Mouse (Mus musculus) right cerebral cortex, postnatal 14 days (tissue): ENCODE results near the gene Vmn2r30.
"Not testable (repeated sequence)": the region's sequence is repeated elsewhere in the genome, so short reads cannot be mapped to it uniquely, and the experiment has no call there.

Experiments used
- DNase-seq: peaks from one replicate; pipeline ENCODE4 v3.0.0; 2022

The Vmn2r30 gene

DNA sequence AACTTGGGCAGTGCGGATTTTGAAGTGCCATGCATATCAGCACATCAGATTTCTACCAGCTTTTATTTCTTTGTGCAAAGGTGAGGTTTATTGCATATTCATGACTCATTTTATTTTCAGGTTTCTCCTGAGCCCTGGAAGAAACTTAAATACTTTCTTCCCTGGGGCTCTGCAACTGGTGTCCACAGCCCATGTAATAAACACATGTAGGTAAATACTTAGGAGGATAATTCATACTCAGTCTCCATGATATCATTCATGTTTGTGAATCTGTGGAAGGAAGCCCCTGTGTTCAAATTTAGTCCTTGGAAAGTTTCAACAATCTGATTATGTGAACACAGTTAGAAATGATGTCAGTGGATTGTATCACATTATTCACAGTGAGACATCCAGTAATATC is at the start of gene Vmn2r30:
Gene Vmn2r30 (minus strand): TSS at position 101 of the 400 bp plus-strand sequence.
- DNase-seq = not testable (repeated sequence)

DNA sequence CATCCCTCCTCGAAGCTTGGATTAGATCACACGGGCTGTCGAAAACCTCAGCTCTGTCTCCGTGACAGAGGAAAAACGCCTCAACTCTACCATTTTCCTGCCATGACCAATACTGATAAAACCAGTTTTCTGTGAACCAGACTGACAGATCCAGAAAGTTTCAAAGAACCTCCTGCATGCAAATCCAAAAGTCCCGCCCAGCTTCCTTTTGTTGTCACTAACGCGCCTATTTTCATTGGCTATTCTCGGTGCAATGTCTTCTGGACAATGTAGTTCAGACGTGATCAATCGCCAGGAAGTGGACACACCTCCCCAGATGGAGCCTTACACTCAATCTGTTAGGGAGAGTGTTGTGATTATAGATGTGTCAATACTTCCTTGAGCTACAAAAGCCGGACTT is 37.0 kb upstream of the Vmn2r30 start, which contains the start of gene Gm45783:
Gene Gm45783 (minus strand): TSS at position 143 of the 400 bp plus-strand sequence.
- DNase-seq = not testable (repeated sequence)

DNA sequence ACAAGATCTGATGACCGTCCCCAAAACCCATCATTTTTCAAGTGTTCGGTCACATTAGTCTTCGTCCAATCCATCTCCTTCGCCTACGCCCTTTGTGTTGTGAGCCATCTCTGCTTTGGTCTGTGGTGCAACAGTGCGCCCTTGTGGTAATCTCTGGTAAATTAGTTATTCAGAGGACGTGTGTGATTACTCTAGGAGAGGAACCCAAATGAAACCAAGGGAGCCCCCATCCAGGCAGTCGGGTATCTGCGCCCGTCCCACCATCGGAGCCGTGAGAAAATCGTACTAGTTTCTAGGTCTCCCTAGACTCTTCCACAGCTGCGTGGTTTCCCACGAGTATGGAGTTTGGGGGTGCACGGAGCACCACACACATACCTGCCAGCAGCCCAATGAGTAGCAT is 41.8 kb downstream of the Vmn2r30 start:
- peak; percentile 36 for DNase-seq

DNA sequence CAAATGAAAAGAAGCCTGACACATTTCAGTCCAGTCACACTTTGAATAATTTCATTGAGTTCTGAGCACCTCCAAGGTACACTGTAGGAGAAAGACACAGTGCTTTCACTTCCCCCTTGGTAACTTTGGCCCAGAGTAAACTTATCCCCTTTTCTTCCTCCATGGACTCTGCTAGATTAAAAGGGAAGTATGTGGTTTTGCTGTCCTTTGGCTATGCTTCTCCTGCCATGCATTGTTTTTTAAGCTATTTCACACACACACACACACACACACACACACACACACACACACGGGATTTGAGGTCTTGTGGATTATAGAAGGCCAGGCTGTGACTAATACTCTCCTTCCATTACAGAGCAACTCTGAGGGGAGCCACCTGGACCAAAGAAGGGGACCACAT is 56.0 kb downstream of the Vmn2r30 start:
- DNase-seq = no peak

DNA sequence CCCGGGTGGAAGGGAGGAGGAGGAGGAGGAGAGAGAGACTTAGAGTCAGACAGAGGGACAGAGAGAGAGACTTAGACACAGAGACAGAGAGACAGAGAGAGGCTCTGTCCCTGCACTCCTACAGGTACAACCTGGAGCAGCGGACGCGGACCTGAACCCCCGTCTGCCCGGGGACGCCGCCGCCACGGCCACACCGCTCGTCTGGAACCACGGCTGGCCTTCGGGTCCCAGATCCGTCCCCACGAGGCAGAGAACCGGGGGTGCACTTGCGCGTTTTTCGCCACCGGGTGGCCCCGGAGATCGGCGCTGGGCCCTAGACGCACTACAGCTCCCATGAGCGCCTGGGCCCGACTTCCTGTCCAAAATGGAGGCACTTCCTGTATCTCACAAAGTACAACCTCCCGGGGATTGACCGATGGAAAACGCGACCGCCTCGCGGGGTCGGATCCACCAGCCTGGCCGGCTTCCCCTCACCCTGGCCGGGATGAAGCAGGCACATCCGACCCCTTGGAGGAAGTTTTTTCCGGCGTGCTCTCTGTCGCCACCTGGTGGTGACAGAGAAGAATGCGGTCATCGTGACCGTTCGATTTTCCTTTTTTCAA is 59.3 kb downstream of the Vmn2r30 start, which contains the start of gene Gm45844:
Gene Gm45844 (minus strand): TSS at position 324 of the 602 bp plus-strand sequence.
- DNase-seq = peak; percentile 76

DNA sequence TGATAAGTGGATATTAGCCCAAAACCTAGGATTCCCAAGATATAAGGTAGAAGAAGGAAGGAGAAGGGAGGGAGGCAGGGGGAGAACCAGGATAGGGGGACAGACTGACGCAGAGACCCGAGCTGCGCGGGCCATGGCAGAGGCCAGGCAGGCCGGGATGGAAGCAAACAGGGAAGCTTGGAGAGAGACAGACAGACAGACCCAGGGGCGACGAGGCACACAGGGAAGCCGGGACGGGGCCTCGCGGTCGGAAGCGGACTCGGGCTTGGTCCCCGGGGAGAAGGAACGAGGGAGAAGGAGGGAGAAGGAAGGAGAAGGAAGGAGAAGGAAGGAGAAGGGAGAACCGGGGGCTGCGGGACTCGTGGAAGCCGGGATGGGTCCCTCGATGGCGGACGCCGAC is 59.9 kb downstream of the Vmn2r30 start:
- DNase-seq = not testable (repeated sequence)
